Mouse (Mus musculus): ENCODE data around the gene Mecom. TPM values are rescaled to one million over a fixed set of nuclear protein-coding genes. Genes with fewer than 3 reads are reported as not detected.
"Not testable (repeated sequence)": the region's sequence is repeated elsewhere in the genome, so short reads cannot be mapped to it uniquely, and the experiment has no call there.

Mecom gene
- polyA plus RNA-seq, 1 experiment from 2014 or later: 46.4 TPM

DNA sequence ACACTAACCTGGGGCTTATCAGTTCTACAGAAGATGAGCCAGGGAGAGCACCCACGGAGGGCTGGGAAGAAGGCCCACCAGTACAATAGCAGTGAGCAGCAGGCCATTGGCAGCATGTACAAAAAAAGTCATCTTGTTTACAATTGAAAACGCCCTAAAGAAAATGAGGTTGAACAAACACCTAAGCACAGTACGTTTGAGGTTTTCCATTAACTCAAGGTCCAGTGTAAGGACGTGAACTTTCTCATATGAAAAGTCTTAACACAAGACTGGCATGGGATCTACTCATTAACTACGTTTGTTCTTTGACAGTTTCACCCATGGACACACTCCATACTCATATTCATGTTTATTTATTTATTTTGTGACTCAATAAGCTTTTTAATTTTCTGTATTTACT, 118.9 kb downstream of the Mecom start:
- H3K27me3 ChIP-seq (replicated peaks): no peaks in the 10 kb centered on the region
- no peaks in the 10 kb centered on the region for H3K9me3 ChIP-seq
- no peak overlapping the region for H3K4me2 ChIP-seq
- H3K4me3 ChIP-seq (replicated peaks): no peak overlapping the region
- 60% methylated on average over 5 of the region's 5 CpGs for WGBS
- H3K9ac ChIP-seq: no peak overlapping the region
- no peaks in the 10 kb centered on the region for H3K4me1 ChIP-seq
- no peak for ATAC-seq (ENCODE audit: insufficient read depth, low FRiP score, low read depth)
- H3K36me3 ChIP-seq: no peaks in the 10 kb centered on the region
- no peak overlapping the region for H3K27ac ChIP-seq

DNA sequence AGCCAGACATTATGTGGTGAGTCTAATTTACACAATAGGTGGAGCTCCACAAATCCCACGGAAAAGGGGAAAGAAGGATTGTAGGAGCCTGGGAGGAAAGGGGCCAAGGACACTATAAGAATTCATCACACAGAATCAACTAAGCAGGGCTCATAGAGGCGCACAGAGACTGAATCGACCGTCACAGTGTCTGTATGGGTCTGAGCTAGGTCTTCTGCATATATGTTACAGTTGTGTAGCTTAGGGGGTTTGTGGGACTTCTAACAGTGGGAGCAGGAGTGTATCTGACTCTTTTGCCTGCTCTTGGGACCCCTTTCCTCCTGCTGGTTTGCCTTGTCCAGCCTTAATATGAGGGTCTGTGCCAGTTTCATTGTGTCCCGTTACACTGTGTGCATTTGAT, 123.8 kb downstream of the Mecom start:
- H3K9ac ChIP-seq: no peak overlapping the region
- H3K4me3 ChIP-seq (replicated peaks): no peak overlapping the region
- no peak overlapping the region for H3K27ac ChIP-seq
- no peaks in the 10 kb centered on the region for H3K36me3 ChIP-seq
- no peak for ATAC-seq (ENCODE audit: insufficient read depth, low FRiP score, low read depth)
- WGBS: 90% methylated on average over 5 of the region's 5 CpGs
- no peaks in the 10 kb centered on the region for H3K27me3 ChIP-seq (replicated peaks)
- no peaks in the 10 kb centered on the region for H3K4me1 ChIP-seq
- no peaks in the 10 kb centered on the region for H3K9me3 ChIP-seq
- no peak overlapping the region for H3K4me2 ChIP-seq

DNA sequence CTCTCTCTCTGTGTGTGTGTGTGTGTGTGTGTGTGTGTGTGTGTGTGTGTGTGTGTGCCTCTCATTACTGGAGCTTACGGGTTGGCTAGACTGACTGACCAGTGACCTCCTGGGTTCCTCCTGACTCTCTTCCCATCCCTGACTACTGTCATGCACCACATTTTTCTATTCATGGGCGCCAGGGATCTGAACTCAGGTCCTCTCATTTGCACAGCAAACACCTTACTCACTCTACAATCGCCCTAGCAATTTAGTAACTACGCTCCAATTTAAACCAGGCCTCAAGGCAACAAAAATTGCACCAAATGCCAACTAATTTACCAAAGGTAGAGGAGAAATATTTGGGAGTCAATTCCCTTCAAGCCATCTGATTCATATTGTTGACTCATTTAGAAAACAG, 125.9 kb downstream of the Mecom start:
- not testable (repeated sequence) for H3K4me1 ChIP-seq, H3K4me2 ChIP-seq

DNA sequence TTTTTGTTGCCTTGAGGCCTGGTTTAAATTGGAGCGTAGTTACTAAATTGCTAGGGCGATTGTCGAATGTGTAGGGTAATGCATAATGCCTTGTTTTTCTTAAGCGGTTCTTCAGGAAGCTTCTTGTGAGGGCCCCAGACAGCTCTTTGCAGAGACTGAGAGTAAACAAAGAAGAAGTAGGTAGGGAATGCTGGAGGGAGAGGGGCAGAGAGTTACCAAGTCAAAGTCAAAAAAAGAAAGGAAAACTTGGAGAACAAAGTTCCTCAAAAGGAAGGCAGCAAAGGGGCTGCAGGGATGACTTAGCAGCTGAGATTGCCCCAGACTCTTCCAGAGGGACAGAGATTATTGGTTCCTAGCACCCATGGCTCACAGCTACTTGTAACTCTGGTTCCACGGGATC, 126.9 kb downstream of the Mecom start:
- H3K27ac ChIP-seq: no peak overlapping the region
- H3K4me3 ChIP-seq (replicated peaks): no peak overlapping the region
- no peaks in the 10 kb centered on the region for H3K36me3 ChIP-seq
- H3K4me1 ChIP-seq: no peaks in the 10 kb centered on the region
- H3K9me3 ChIP-seq: no peaks in the 10 kb centered on the region
- no peak overlapping the region for H3K4me2 ChIP-seq
- no peaks in the 10 kb centered on the region for H3K27me3 ChIP-seq (replicated peaks)
- H3K9ac ChIP-seq: no peak overlapping the region
- no peak for ATAC-seq (ENCODE audit: insufficient read depth, low FRiP score, low read depth)
- WGBS: 76% methylated on average over 5 of the region's 5 CpGs

More for the DNA sequence above, 125.9 kb downstream of the Mecom start:
- H3K4me3 ChIP-seq (replicated peaks); H3K9ac ChIP-seq; H3K27me3 ChIP-seq (replicated peaks); H3K9me3 ChIP-seq; H3K36me3 ChIP-seq; ATAC-seq (ENCODE audit: insufficient read depth, low FRiP score, low read depth); H3K27ac ChIP-seq: not testable (repeated sequence)
- 94% methylated on average over 4 of the region's 4 CpGs for WGBS

DNA sequence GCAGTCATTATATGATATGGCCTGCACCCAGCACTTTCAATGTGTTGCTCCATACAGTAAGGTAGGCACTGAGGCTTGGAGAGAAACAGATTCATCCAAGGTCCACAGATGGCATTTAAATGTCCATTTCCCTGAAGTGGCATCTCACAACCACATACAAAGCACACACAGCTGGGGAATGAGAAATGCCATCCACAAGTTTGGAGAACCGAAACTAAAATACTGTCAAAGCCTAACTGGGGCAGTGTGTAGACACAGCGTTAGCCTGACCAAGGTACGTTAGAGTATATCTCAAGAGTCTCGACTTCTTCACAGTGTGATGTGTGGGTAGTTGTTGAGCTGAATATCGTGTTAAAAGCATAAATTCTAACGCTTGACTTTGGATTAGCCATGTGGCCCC, 133.6 kb downstream of the Mecom start:
- Histone ChIP-seq H3K9me3 (no peaks in the 10 kb centered on the region), H3K4me2 (no peak overlapping the region), H3K27ac (no peak overlapping the region), H3K27me3 (replicated peaks) (no peaks in the 10 kb centered on the region), H3K9ac (no peak overlapping the region), H3K4me3 (replicated peaks) (no peak overlapping the region), H3K36me3 (no peaks in the 10 kb centered on the region), H3K4me1 (no peaks in the 10 kb centered on the region)
- no peak for ATAC-seq (ENCODE audit: insufficient read depth, low FRiP score, low read depth)
- 87% methylated on average over 6 of the region's 6 CpGs for WGBS

DNA sequence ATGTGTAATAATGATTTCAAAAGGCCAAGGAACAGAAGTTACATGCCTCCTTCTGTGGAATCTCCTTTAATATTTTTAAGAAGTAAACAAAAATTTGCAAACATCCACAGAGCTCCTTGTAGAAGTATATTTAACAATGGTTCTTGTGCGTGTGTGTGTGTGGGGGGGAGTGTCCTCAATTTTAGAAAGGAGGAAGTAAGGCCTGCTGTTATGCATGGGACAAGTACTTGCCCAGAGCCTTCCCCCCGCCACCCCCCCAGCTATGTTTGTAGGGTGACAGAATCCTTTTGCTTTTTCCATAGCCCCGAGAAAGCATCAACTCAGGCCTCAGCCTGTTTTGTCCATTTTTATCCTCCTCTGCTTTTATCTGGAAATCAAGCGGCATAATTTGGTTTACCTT, 137.0 kb downstream of the Mecom start:
- H3K4me1 ChIP-seq: no peaks in the 10 kb centered on the region
- H3K36me3 ChIP-seq: no peaks in the 10 kb centered on the region
- H3K27ac ChIP-seq: no peak overlapping the region
- WGBS: 59% methylated on average over 4 of the region's 4 CpGs
- no peaks in the 10 kb centered on the region for H3K27me3 ChIP-seq (replicated peaks)
- no peak overlapping the region for H3K4me3 ChIP-seq (replicated peaks)
- no peak overlapping the region for H3K4me2 ChIP-seq
- H3K9ac ChIP-seq: no peak overlapping the region
- ATAC-seq (ENCODE audit: insufficient read depth, low FRiP score, low read depth): no peak
- no peaks in the 10 kb centered on the region for H3K9me3 ChIP-seq

DNA sequence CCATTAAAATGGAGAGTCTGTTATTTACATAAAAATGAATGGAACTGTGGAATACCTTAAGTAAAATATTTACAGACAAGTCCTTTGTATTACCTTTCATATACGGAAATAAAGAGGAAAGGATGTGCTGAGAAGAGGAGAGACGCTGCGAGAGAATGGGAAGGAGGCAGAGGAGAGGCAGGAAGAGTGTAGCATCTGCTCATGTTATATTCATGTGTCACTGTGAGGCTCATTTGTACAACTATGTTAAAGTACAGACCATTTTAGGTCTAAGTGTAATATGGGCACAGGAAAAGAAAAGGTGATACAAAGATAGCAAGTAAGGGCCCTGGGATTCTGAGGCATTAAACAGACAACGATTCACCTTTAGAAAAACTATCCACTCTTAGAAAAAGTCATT, 143.0 kb downstream of the Mecom start:
- Histone ChIP-seq H3K27me3 (replicated peaks) (no peaks in the 10 kb centered on the region), H3K4me1 (no peaks in the 10 kb centered on the region), H3K9ac (no peak overlapping the region), H3K9me3 (no peaks in the 10 kb centered on the region), H3K27ac (no peak overlapping the region), H3K4me2 (no peak overlapping the region), H3K36me3 (no peaks in the 10 kb centered on the region), H3K4me3 (replicated peaks) (no peak overlapping the region)
- ATAC-seq (ENCODE audit: insufficient read depth, low FRiP score, low read depth): no peak
- 73% methylated on average over 4 of the region's 4 CpGs for whole genome bisulfite sequencing

DNA sequence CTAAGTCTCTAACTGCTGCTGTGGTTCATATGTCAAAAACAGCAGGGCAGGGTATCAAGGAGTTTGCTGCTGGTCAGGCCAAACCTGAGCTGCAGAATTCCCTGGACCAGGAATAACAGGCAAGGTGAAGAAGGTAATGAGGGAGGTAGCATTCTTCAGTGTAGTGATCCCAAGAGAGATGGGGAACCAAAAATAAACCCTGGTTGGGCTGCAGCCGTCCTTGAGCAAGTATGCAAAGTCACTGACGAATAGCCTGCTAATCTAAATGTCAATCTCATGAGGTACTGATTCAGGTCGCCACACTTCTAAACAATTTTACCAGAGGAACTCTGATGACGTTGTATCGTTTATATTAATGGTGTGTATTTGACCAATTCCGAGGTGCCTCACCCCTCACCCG, 148.9 kb downstream of the Mecom start:
- no peak for ATAC-seq (ENCODE audit: insufficient read depth, low FRiP score, low read depth)
- Histone ChIP-seq H3K27me3 (replicated peaks) (no peaks in the 10 kb centered on the region), H3K9ac (no peak overlapping the region), H3K9me3 (no peaks in the 10 kb centered on the region), H3K27ac (no peak overlapping the region), H3K4me1 (no peaks in the 10 kb centered on the region), H3K4me2 (no peak overlapping the region), H3K4me3 (replicated peaks) (no peak overlapping the region), H3K36me3 (no peaks in the 10 kb centered on the region)
- 63% methylated on average over 7 of the region's 7 CpGs for WGBS

DNA sequence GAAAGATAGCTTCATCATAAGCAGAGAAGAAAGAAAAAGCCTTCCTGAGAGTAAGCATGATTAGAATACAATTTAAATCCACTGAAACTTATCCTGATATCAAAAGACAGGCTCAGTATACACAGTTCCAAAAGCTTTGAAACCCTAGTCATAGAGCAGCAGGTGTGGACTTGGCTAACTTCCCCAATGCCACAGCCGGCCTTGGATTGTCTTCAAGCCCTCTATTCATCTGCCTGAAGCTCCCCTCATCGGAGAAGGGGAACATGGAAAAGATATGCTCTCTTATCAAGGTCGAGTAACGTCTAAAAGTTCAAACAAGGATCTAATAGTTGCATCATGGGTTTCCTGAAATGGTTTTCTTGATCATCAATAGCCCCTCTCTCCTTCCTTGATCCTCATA, 152.9 kb downstream of the Mecom start:
- ATAC-seq (ENCODE audit: insufficient read depth, low FRiP score, low read depth): no peak
- Histone ChIP-seq H3K4me2 (no peak overlapping the region), H3K27ac (no peak overlapping the region), H3K27me3 (replicated peaks) (no peaks in the 10 kb centered on the region), H3K9me3 (no peaks in the 10 kb centered on the region), H3K9ac (no peak overlapping the region), H3K36me3 (no peaks in the 10 kb centered on the region), H3K4me1 (no peaks in the 10 kb centered on the region), H3K4me3 (replicated peaks) (no peak overlapping the region)
- WGBS: 74% methylated on average over 4 of the region's 4 CpGs

DNA sequence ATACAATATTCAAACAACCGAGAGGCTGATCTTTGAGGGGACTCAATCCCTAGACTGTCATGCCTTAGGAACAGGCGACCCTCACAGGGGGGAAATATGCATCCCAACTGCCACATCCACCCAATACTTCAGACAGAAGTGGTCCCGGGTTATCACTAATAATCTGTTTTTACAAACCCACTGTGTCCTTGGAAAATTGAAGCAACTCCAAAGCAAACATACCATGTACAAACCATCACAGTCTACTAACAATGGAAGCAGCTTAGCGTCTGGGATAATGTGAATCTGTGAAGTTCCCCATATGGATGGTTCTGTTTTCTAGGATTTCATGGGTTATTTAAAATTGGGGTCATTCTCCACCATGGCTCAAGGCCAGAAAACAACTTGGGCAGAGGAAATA, 155.1 kb downstream of the Mecom start:
- no peak overlapping the region for H3K4me2 ChIP-seq
- no peak overlapping the region for H3K27ac ChIP-seq
- WGBS: 47% methylated on average over 4 of the region's 4 CpGs
- H3K9ac ChIP-seq: no peak overlapping the region
- H3K4me3 ChIP-seq (replicated peaks): no peak overlapping the region
- H3K36me3 ChIP-seq: no peaks in the 10 kb centered on the region
- H3K4me1 ChIP-seq: no peaks in the 10 kb centered on the region
- ATAC-seq (ENCODE audit: insufficient read depth, low FRiP score, low read depth): no peak
- no peaks in the 10 kb centered on the region for H3K9me3 ChIP-seq
- no peaks in the 10 kb centered on the region for H3K27me3 ChIP-seq (replicated peaks)

DNA sequence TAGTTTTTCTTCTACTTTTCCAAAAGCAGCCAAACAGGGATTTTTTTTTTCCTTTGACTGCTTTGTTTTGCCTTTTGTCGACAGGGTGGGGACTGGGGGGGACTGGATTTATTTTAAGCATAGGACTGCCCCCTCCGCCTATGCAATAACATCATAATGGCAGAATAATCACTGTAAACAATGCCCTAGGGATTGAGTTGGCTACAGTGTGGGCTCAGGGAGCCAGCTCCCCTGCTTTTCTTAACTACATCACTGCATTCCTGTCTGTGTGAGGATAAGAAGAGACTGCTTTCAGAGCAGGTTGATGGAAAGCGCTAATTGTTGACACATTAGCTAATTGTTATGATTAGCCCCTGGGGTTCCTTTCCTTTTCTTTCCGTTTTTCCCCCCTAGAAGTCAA, 155.6 kb downstream of the Mecom start:
- Histone ChIP-seq H3K4me1 (no peaks in the 10 kb centered on the region), H3K4me3 (replicated peaks) (no peak overlapping the region), H3K27ac (no peak overlapping the region), H3K27me3 (replicated peaks) (no peaks in the 10 kb centered on the region), H3K9me3 (no peaks in the 10 kb centered on the region), H3K9ac (no peak overlapping the region), H3K4me2 (no peak overlapping the region), H3K36me3 (no peaks in the 10 kb centered on the region)
- ATAC-seq (ENCODE audit: insufficient read depth, low FRiP score, low read depth): no peak
- WGBS: 22% methylated on average over 4 of the region's 4 CpGs

DNA sequence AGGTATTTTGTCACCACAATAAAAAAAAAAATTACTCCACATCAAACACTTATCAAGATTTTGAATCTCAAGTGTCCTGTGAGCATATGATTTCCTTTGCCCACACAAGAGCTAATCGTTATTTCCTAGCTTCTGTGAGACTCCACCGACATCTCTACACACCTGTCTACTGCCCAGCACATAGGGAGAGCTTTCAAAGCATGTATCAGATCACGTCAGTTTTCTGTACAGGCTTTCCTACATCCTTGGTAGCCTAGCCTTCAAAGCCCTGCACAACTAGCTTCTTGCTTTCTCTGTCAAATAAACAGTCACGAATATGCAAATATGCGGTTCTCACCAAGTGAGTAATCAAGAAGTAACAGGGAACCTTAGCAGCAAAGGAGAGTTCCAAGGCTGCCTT, 157.5 kb downstream of the Mecom start:
- Histone ChIP-seq H3K9me3 (no peaks in the 10 kb centered on the region), H3K36me3 (no peaks in the 10 kb centered on the region), H3K4me3 (replicated peaks) (no peak overlapping the region), H3K27ac (no peak overlapping the region), H3K4me1 (no peaks in the 10 kb centered on the region), H3K9ac (no peak overlapping the region), H3K4me2 (no peak overlapping the region), H3K27me3 (replicated peaks) (no peaks in the 10 kb centered on the region)
- ATAC-seq (ENCODE audit: insufficient read depth, low FRiP score, low read depth): no peak
- 81% methylated on average over 5 of the region's 5 CpGs for WGBS

DNA sequence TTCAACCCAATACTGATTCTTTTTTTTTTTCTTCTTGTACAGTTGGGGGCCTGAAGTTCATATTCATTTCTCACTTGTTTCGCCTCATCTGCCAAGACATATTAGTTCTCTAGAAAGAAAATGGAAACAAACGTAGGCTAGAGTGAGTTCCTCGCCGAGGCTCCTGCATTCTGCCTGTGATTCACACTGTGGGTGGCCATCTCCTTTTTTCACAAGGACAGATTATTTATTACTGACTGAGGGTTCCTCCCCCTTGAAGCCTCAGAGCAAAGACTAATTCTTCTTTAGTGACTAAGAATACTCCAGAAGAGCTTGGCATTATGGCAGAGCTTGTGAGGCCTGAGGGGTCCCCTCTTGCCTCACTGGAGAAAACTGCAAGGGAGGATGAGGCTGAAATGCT, 167.5 kb downstream of the Mecom start:
- no peak overlapping the region for H3K27ac ChIP-seq
- H3K27me3 ChIP-seq (replicated peaks): no peaks in the 10 kb centered on the region
- no peak overlapping the region for H3K9ac ChIP-seq
- no peaks in the 10 kb centered on the region for H3K4me1 ChIP-seq
- ATAC-seq (ENCODE audit: insufficient read depth, low FRiP score, low read depth): no peak
- no peak overlapping the region for H3K4me2 ChIP-seq
- 28% methylated on average over 4 of the region's 4 CpGs for WGBS
- H3K9me3 ChIP-seq: no peaks in the 10 kb centered on the region
- no peaks in the 10 kb centered on the region for H3K36me3 ChIP-seq
- no peak overlapping the region for H3K4me3 ChIP-seq (replicated peaks)

Measured in stomach, embryonic 15.5 days (tissue).